Mouse (Mus musculus): ENCODE measurements at regions not wholly inside any gene's neighbourhood (a gene's known extent, or its start where the extent isn't known, plus 50 kb on each side); places are given as distances from the start of the nearest gene placed in this dataset.

- no peak for DNase-seq (ENCODE audit: low spot score in 2 of 2)
Observed at GRCm38 (mm10) chr4:97381084-97381483, 198.1 kb upstream of the Gm10192 start.

- DNase-seq (ENCODE audit: low spot score in 2 of 2) = no peak
Observed at GRCm38 (mm10) chr4:97377593-97378542, 194.9 kb upstream of the Gm10192 start.

DNA sequence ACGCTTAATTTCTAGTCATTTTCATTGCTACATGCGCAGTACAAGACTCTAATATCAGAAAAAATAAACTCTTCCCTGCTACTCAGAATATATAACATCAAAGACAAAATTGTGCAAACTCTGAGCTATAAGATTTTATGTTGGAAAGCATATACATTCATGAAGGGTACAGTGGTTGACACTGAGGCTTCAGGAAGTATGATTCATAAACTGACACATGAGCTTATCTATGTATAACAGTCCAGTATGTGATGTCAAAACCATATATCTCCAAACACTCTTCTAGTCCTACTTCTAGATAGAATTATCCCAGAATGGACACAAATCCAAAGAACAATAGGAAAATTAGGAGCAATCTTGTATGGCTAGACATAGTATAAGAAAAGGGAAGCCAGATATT is 177.5 kb upstream of the Gm10192 start:
- no peak for DNase-seq (ENCODE audit: low spot score in 2 of 2)

DNA sequence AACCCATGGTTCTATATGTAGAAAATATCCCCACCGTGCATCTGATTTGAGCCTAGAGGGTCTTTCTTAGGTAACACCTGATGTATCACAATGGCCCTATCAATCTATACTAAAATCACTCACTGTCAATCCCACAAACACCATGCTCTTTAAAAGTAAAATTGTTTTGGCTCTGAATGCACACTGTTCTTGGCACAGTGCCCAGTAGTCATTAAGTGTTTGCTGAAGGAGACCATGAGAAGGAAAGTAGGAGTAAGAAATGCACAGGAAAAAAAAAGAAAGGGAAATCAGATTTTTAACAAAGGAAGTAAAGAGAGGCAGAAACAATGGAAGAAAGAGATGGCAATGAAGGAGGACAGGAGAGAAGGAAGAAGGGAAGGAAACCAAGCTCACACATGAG is 175.0 kb upstream of the Gm10192 start:
- DNase-seq (ENCODE audit: low spot score in 2 of 2) = no peak

DNA sequence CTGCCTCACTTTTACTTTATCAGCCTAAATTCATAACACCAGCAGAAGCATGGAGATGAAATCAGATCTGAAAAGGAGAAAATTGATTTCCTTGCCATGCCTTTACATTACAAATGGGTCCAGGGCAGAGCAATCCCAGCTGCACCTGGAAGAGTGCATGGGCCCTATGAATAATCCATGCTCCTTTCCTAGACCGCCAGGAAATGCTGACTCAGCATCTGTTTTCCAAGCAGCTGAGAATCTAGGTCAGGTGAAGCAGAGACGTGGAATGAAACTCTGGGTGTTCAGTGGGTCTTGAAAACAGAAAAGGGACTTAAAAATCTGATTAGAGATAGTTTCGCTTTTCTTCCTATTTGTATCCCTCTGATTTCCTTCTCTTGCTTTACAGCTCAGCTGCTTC is 163.8 kb upstream of the Gm10192 start:
- no peak for DNase-seq (ENCODE audit: low spot score in 2 of 2)

DNA sequence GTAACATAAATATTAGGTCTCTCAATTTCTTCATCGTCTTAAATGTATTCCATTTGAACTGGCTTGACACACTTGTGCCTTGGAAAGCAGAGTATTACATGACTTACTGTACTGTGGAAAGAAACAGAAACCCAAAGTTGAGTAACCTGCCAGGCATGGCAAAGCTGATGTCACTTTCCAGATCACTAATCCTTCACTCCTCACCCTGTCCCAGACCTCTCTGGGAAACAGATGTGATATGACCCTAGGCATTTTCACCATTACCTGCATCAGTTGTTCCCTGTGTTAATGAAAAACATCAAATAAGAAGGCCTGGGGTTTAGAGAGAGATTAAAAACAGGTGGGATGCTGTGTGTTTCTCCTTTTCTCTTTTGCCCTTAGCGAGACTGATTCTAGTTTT is 161.4 kb upstream of the Gm10192 start:
- no peak for DNase-seq (ENCODE audit: low spot score in 2 of 2)

- no peak for DNase-seq (ENCODE audit: low spot score in 2 of 2)
Observed at GRCm38 (mm10) chr4:97343378-97343777, 160.4 kb upstream of the Gm10192 start.
